ENCODE assay signal across 9 mouse cellular contexts in the genomic region with DNA sequence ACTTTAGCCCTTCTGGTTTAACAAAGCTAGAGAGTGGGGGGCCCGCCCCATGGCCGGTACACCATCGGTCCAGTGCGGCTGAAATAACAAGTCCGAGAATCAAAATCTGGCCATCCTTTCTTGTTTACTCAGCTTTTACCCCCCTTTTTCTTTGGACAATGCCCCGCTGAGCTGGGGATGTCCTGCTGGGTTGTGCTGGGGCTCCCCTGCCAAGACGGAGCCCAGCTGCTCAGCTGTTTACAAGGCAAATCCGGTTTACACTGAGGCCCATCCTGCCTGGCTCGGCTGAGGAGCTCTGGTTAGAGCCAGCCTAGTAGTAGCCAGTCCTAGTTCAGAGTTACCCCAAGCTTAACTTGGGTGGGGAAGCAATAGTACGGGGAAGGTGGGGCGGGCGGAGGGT.
A peak's percentile ranks its signal among the peaks of the same experiment; 100 is the strongest.
DNase-seq lines count a peak whose midpoint lies in the region; ATAC-seq and TF ChIP-seq lines count a peak whose summit lies in the region.
"Had no signal": no experiment of that assay in that cellular context is flagged by ENCODE, and none has a peak within 500 bp of the region (broad histone marks: within the 10 kb centered on the region; RNA-seq: fewer than 3 reads in every experiment).

No protein-coding gene starts in this region.

- no peaks in the 10 kb centered on the region for H3K9me3 ChIP-seq in E14TG2a.4 (ENCODE audit: low read length)
- no peaks in the 10 kb centered on the region for H3K9me3 ChIP-seq in lung, postnatal 0 days (ENCODE audit: low read length)
- H3K9me3 ChIP-seq: kidney, embryonic 15.5 days had no signal

- peak; percentile 46; the same call in 1 of the 2 replicates for TF ChIP-seq EP300 in lung, postnatal 0 days (IDR thresholded peaks at IDR 0.05)

- no peaks in the 10 kb centered on the region for H3K36me3 ChIP-seq in E14TG2a.4 (ENCODE audit: insufficient read depth, low read length)
- H3K36me3 ChIP-seq in lung, postnatal 0 days (ENCODE audit: insufficient read depth, low read length): no peaks in the 10 kb centered on the region
- H3K36me3 ChIP-seq: kidney, embryonic 15.5 days had no signal

- H3K9ac ChIP-seq in lung, postnatal 0 days (replicated peaks; ENCODE audit: low read depth): no peak overlapping the region
- H3K9ac ChIP-seq: kidney, embryonic 15.5 days had no signal

- H3K4me2 ChIP-seq in lung, postnatal 0 days (replicated peaks; ENCODE audit: low read depth, low read length): no peak overlapping the region
- H3K4me2 ChIP-seq: kidney, embryonic 15.5 days had no signal

- no peak for TF ChIP-seq CTCF in E14TG2a.4 (conservative IDR thresholded peaks at IDR 0.05; ENCODE audit: low read length)
- no peak for TF ChIP-seq CTCF in lung, postnatal 0 days (IDR thresholded peaks at IDR 0.05)

- intact Hi-C loops in heart, postnatal 14 days (cut with DNase I): no loop called here
- intact Hi-C loops in heart, postnatal 25 days (cut with DNase I): no loop called here

- peak; percentile 92 for ATAC-seq in lung, postnatal 0 days
- no peak for ATAC-seq in activated CD4-positive, CD25-positive, alpha-beta regulatory T cell, adult 4 months

- peak overlapping the region; percentile 42 for H3K27ac ChIP-seq in brown adipose tissue, adult 24 weeks (replicated peaks; ENCODE audit: low read depth, low read length)
- H3K27ac ChIP-seq in lung, postnatal 0 days (ENCODE audit: low read length): no peak overlapping the region
- H3K27ac ChIP-seq: kidney, embryonic 15.5 days had no signal

- peak; percentile 30 to 43 for DNase-seq in heart, postnatal 14 days
- DNase-seq in heart, postnatal 25 days (ENCODE audit: low spot score): no peak
- DNase-seq in lung, postnatal 0 days (ENCODE audit: low spot score): peak; percentile 67
- no peak for DNase-seq in frontal cortex, adult 2 months (ENCODE audit: extremely low spot score in 1 of 2, low spot score in 1 of 2)
- DNase-seq in adrenal gland, postnatal 36 days: no peak

- 34% methylated on average over 12 of the region's 12 CpGs for WGBS in lung, postnatal 0 days

- H3K4me1 ChIP-seq in E14TG2a.4 (replicated peaks; ENCODE audit: low read depth, low read length): peaks cover 74% of the 10 kb centered on the region
- H3K4me1 ChIP-seq in brown adipose tissue, adult 24 weeks (ENCODE audit: control insufficient read depth, insufficient read depth, insufficient read length, low read length): peaks cover 4% of the 10 kb centered on the region; the same call in 1 of the 2 replicates
- no peaks in the 10 kb centered on the region for H3K4me1 ChIP-seq in lung, postnatal 0 days (ENCODE audit: insufficient read depth, low read depth, low read length)
- H3K4me1 ChIP-seq: kidney, embryonic 15.5 days had no signal

- H3K4me3 ChIP-seq in E14TG2a.4 (replicated peaks; ENCODE audit: low read length): peak overlapping the region; percentile 58
- H3K4me3 ChIP-seq in brown adipose tissue, adult 24 weeks (ENCODE audit: insufficient read depth, low read depth, low read length): no peak overlapping the region
- no peak overlapping the region for H3K4me3 ChIP-seq in lung, postnatal 0 days (ENCODE audit: low read depth, low read length)
- H3K4me3 ChIP-seq: kidney, embryonic 15.5 days had no signal

- H3K27me3 ChIP-seq in E14TG2a.4 (ENCODE audit: insufficient read depth, low read length): no peaks in the 10 kb centered on the region
- H3K27me3 ChIP-seq in lung, postnatal 0 days (replicated peaks; ENCODE audit: insufficient read depth, low read length): no peaks in the 10 kb centered on the region

Comparison
In these comparisons a context has a peak if more than half of its experiments do, and no peak if none do; other contexts are left out.
1. DNase-seq: peak in heart, postnatal 14 days (2 of 2) and lung, postnatal 0 days (single experiment); none in heart, postnatal 25 days (single experiment), frontal cortex, adult 2 months (0 of 2) and adrenal gland, postnatal 36 days (0 of 2).